Mouse (Mus musculus): Measurements from ENCODE around the gene Lcn2.

GRCm38 (mm10) chr2:32430701-32431676 is 42.9 kb upstream of the Lcn2 start:
- TF ChIP-seq FLI1 (IDR thresholded peaks at IDR 0.05; ENCODE audit: low read length) (no peak), GATA1 (IDR thresholded peaks at IDR 0.05; ENCODE audit: borderline replicate concordance, low read length) (no peak)

Measured in megakaryocyte, embryonic 14.5 days (primary cell).